Mouse (Mus musculus): ENCODE data around the gene Oxsr1.
"Not testable (repeated sequence)": the region's sequence is repeated elsewhere in the genome, so short reads cannot be mapped to it uniquely, and the experiment has no call there.

Gene Oxsr1

GRCm38 (mm10) chr9:119322289-119323259 is at the start of gene Oxsr1:
Gene Oxsr1, minus strand, starts transcription at chr9:119322427.
- peak; percentile 97 for ATAC-seq (ENCODE audit: insufficient number of reproducible peaks, low FRiP score, low TSS enrichment)

GRCm38 (mm10) chr9:119371251-119371650 is 49.0 kb upstream of the Oxsr1 start:
- no peak for ATAC-seq (ENCODE audit: insufficient number of reproducible peaks, low FRiP score, low TSS enrichment)

- not testable (repeated sequence) for ATAC-seq (ENCODE audit: insufficient number of reproducible peaks, low FRiP score, low TSS enrichment)
Measured at GRCm38 (mm10) chr9:119370770-119371169, 48.5 kb upstream of the Oxsr1 start.

- no peak for ATAC-seq (ENCODE audit: insufficient number of reproducible peaks, low FRiP score, low TSS enrichment)
Measured at GRCm38 (mm10) chr9:119368367-119368766, 46.1 kb upstream of the Oxsr1 start.

GRCm38 (mm10) chr9:119365284-119365683 is 43.1 kb upstream of the Oxsr1 start, which contains the start of gene Slc22a14:
Gene Slc22a14, minus strand, starts transcription at chr9:119365553.
- no peak for ATAC-seq (ENCODE audit: insufficient number of reproducible peaks, low FRiP score, low TSS enrichment)

GRCm38 (mm10) chr9:119363229-119363628 is 41.0 kb upstream of the Oxsr1 start:
- ATAC-seq (ENCODE audit: insufficient number of reproducible peaks, low FRiP score, low TSS enrichment), result no peak

- no peak for ATAC-seq (ENCODE audit: insufficient number of reproducible peaks, low FRiP score, low TSS enrichment)
Measured at GRCm38 (mm10) chr9:119361416-119361815, 39.2 kb upstream of the Oxsr1 start.

- no peak for ATAC-seq (ENCODE audit: insufficient number of reproducible peaks, low FRiP score, low TSS enrichment)
Measured at GRCm38 (mm10) chr9:119358058-119358429, 35.8 kb upstream of the Oxsr1 start.

- ATAC-seq (ENCODE audit: insufficient number of reproducible peaks, low FRiP score, low TSS enrichment), result peak; percentile 82
Measured at GRCm38 (mm10) chr9:119357331-119358057, 35.3 kb upstream of the Oxsr1 start, which contains the start of gene Xylb. Gene Xylb, plus strand, starts transcription at chr9:119357381.

GRCm38 (mm10) chr9:119355943-119356342 is 33.7 kb upstream of the Oxsr1 start:
- ATAC-seq (ENCODE audit: insufficient number of reproducible peaks, low FRiP score, low TSS enrichment), result no peak

- ATAC-seq (ENCODE audit: insufficient number of reproducible peaks, low FRiP score, low TSS enrichment), result no peak
Measured at GRCm38 (mm10) chr9:119353926-119354325, 31.7 kb upstream of the Oxsr1 start.

- 0 out of 2 replicates have a peak, but pooled peaks have one; percentile 74 for ATAC-seq (ENCODE audit: insufficient number of reproducible peaks, low FRiP score, low TSS enrichment)
Measured at GRCm38 (mm10) chr9:119352060-119352459, 29.8 kb upstream of the Oxsr1 start.

GRCm38 (mm10) chr9:119350947-119351705 is 28.9 kb upstream of the Oxsr1 start:
- ATAC-seq (ENCODE audit: insufficient number of reproducible peaks, low FRiP score, low TSS enrichment), result no peak

GRCm38 (mm10) chr9:119350531-119350930 is 28.3 kb upstream of the Oxsr1 start:
- ATAC-seq (ENCODE audit: insufficient number of reproducible peaks, low FRiP score, low TSS enrichment), result no peak

- ATAC-seq (ENCODE audit: insufficient number of reproducible peaks, low FRiP score, low TSS enrichment), result no peak
Measured at GRCm38 (mm10) chr9:119346376-119346775, 24.1 kb upstream of the Oxsr1 start.

- ATAC-seq (ENCODE audit: insufficient number of reproducible peaks, low FRiP score, low TSS enrichment), result no peak
Measured at GRCm38 (mm10) chr9:119342728-119343127, 20.5 kb upstream of the Oxsr1 start.

- peak; percentile 94 for ATAC-seq (ENCODE audit: insufficient number of reproducible peaks, low FRiP score, low TSS enrichment)
Measured at GRCm38 (mm10) chr9:119340909-119341816, 18.9 kb upstream of the Oxsr1 start, which contains the start of gene Myd88. Gene Myd88, minus strand, starts transcription at chr9:119341411.

- ATAC-seq (ENCODE audit: insufficient number of reproducible peaks, low FRiP score, low TSS enrichment), result no peak
Measured at GRCm38 (mm10) chr9:119340212-119340580, 18.0 kb upstream of the Oxsr1 start.

- ATAC-seq (ENCODE audit: insufficient number of reproducible peaks, low FRiP score, low TSS enrichment), result no peak
Measured at GRCm38 (mm10) chr9:119339558-119340211, 17.5 kb upstream of the Oxsr1 start, which contains the start of gene Acaa1a. Gene Acaa1a, plus strand, starts transcription at chr9:119339676.

All from cerebellum, adult (tissue).